Mouse (Mus musculus) testis, adult 2 months (tissue): ENCODE measurements around the gene Agmat.

ENCODE experiments used
- CTCF ChIP-seq: fragments of 200-500 bp; IDR thresholded peaks from 2 replicates; pipeline ENCODE4 v1.5.1; 2012; ENCODE audit warnings: low read depth, mild to moderate bottlenecking, inconsistent platforms, low read length, moderate library complexity; ENCODE audit not compliant: control insufficient read depth, insufficient read depth, insufficient replicate concordance
- POLR2A ChIP-seq: fragments of 200-500 bp; IDR thresholded peaks from 2 replicates; pipeline ENCODE4 v1.6.1; 2012; ENCODE audit warnings: low read depth, mild to moderate bottlenecking, inconsistent platforms, low read length, moderate library complexity; ENCODE audit not compliant: control insufficient read depth

DNA sequence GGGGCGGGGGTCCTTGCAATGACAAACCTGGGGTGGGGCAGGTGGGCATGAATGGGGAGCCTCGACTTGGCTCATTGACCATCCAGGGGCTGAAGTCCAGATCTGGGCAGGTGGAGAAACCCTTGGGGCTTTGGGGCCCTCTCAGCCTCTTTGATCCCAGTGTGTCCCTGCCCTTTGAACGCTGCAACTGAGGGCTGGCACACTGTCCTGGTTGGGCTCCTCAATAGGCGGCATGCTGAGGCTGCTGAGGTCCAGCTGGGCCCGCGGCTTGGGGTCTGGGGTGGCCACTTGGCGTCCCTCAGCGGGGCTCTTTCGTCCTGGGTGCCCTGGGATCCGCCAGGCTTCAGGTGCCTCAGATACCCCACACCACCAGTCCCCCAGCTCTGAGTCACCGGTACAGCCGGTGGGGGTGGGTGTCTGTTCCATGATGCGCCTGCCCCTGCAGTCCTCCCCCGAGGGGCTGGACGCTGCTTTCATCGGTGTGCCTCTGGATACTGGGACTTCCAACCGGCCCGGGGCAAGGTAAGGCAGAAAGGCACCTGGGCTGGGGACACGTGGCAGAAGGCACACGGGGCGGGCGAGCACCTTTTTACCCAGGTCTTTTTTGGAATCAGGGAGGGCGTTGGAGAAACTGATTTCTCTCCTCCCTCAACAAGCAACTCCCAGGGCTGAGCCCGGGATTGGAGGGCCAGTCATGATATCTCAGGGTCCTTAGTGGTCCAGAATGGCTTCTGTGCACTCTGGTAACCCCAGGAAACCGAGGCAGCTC is at the start of gene Agmat:
- TF ChIP-seq POLR2A (no peak), CTCF (no peak)
